Mouse (Mus musculus) CH12.LX (cell line): ENCODE results near the gene Fyb. TPM values are rescaled to one million over a fixed set of nuclear protein-coding genes. Genes with fewer than 3 reads are reported as not detected.

Experiments
- DNase-seq: peaks from one replicate; pipeline ENCODE4 v3.0.0-alpha.2; 2013; ENCODE audit errors: extremely low read depth
- H3K27ac ChIP-seq: 2 replicates; pipeline ENCODE4 v1.5.1; 2012; ENCODE audit warnings: low read depth, mild to moderate bottlenecking, control low read depth, moderate library complexity; ENCODE audit not compliant: insufficient read depth
- H3K27me3 ChIP-seq: replicated peaks from 2 replicates; pipeline ENCODE3; 2012; ENCODE audit warnings: inconsistent platforms
- H3K36me3 ChIP-seq, 2 experiments: replicated peaks in 1 of 2; 2 replicates each; pipeline versions ENCODE3 to v1.6.1; 2012; ENCODE audit warnings: inconsistent platforms in 1 of 2, low read length in 1 of 2, mild to moderate bottlenecking in 1 of 2, mixed read lengths in 1 of 2, moderate library complexity in 1 of 2; ENCODE audit not compliant: control insufficient read depth in 1 of 2, insufficient read depth in 1 of 2
- H3K4me1 ChIP-seq, 2 experiments: 2 replicates each; pipeline ENCODE4 v1.6.1; 2012; ENCODE audit warnings: inconsistent platforms in 1 of 2, moderate library complexity in 1 of 2; ENCODE audit not compliant: insufficient read depth in 2 of 2, control insufficient read depth in 1 of 2
- H3K4me2 ChIP-seq: 2 replicates; pipeline ENCODE4 v1.6.1; 2012; ENCODE audit warnings: low read depth, mild to moderate bottlenecking, control low read depth; ENCODE audit not compliant: poor library complexity, insufficient read depth, severe bottlenecking
- H3K4me3 ChIP-seq, 3 experiments: fragments of 150-350 bp in 1 of 3; sonication (generic) in 1 of 3; replicated peaks in 1 of 3; 2 replicates each; pipeline versions ENCODE3 to v1.5.1; 2011 to 2012; ENCODE audit warnings: low read depth in 2 of 3, low read length in 2 of 3, mild to moderate bottlenecking in 2 of 3, moderate library complexity in 2 of 3, control low read depth in 1 of 3, improper control_type of control experiment in 1 of 3, inconsistent platforms in 1 of 3, mixed read lengths in 1 of 3; ENCODE audit not compliant: poor library complexity in 1 of 3
- H3K79me2 ChIP-seq: replicated peaks from 2 replicates; pipeline ENCODE4 v1.6.1; 2012; ENCODE audit warnings: mild to moderate bottlenecking, moderate library complexity; ENCODE audit not compliant: control insufficient read depth, poor library complexity, insufficient read depth, severe bottlenecking; ENCODE audit errors: extremely low read depth
- H3K9ac ChIP-seq: 2 replicates; pipeline ENCODE4 v1.6.1; 2012; ENCODE audit warnings: low read depth, mild to moderate bottlenecking, control low read depth, moderate library complexity; ENCODE audit not compliant: insufficient read depth
- H3K9me3 ChIP-seq: replicated peaks from 2 replicates; pipeline ENCODE3; 2012; ENCODE audit warnings: low read length, inconsistent platforms, mixed read lengths
- BHLHE40 ChIP-seq: IDR thresholded peaks from 2 replicates; pipeline ENCODE4 v1.6.1; 2011; ENCODE audit warnings: mild to moderate bottlenecking, low read depth, low read length, improper control_type of control experiment
- CHD2 ChIP-seq: IDR thresholded peaks from 2 replicates; pipeline ENCODE4 v1.6.1; 2011; ENCODE audit warnings: low read length, improper control_type of control experiment
- CTCF ChIP-seq, 2 experiments: IDR thresholded peaks in 1 of 2; conservative IDR thresholded peaks in 1 of 2; 2 replicates each; pipeline ENCODE4 v1.5.1; 2011 to 2012; ENCODE audit warnings: low read depth in 2 of 2, low read length in 2 of 2, improper control_type of control experiment in 1 of 2, inconsistent platforms in 1 of 2, mild to moderate bottlenecking in 1 of 2, moderate library complexity in 1 of 2
- E2F4 ChIP-seq: IDR thresholded peaks from 2 replicates; pipeline ENCODE4 v1.6.1; 2011; ENCODE audit warnings: low read depth, low read length, improper control_type of control experiment; ENCODE audit not compliant: insufficient replicate concordance
- ELF1 ChIP-seq: IDR thresholded peaks from 2 replicates; pipeline ENCODE4 v1.6.1; 2014; ENCODE audit warnings: low read depth, mild to moderate bottlenecking, inconsistent platforms, low read length, improper control_type of control experiment
- EP300 ChIP-seq: IDR thresholded peaks from 2 replicates; pipeline ENCODE4 v1.6.1; 2011; ENCODE audit warnings: low read length, improper control_type of control experiment
- ETS1 ChIP-seq: conservative IDR thresholded peaks from 2 replicates; pipeline ENCODE4 v1.6.1; 2012; ENCODE audit warnings: low read depth, mild to moderate bottlenecking, inconsistent platforms, low read length, improper control_type of control experiment, moderate library complexity
- GABPA ChIP-seq: IDR thresholded peaks from 2 replicates; pipeline ENCODE4 v1.6.1; 2012; ENCODE audit warnings: low read depth, low read length, improper control_type of control experiment, inconsistent platforms; ENCODE audit not compliant: insufficient replicate concordance
- HCFC1 ChIP-seq: IDR thresholded peaks from 2 replicates; pipeline ENCODE4 v1.6.1; 2012; ENCODE audit warnings: low read depth, mild to moderate bottlenecking, inconsistent platforms, low read length, improper control_type of control experiment
- JUN ChIP-seq: IDR thresholded peaks from 2 replicates; pipeline ENCODE4 v1.6.1; 2011; ENCODE audit warnings: low read depth, mild to moderate bottlenecking, low read length, improper control_type of control experiment, moderate library complexity; ENCODE audit not compliant: insufficient read depth
- JUND ChIP-seq: conservative IDR thresholded peaks from 2 replicates; pipeline ENCODE4 v1.6.1; 2011; ENCODE audit warnings: low read depth, low read length, improper control_type of control experiment
- MAFK ChIP-seq: IDR thresholded peaks from 2 replicates; pipeline ENCODE4 v1.6.1; 2011; ENCODE audit warnings: low read length, improper control_type of control experiment; ENCODE audit not compliant: insufficient replicate concordance
- MAZ ChIP-seq: IDR thresholded peaks from 2 replicates; pipeline ENCODE4 v1.6.1; 2012; ENCODE audit warnings: low read depth, mild to moderate bottlenecking, inconsistent platforms, low read length, improper control_type of control experiment, moderate library complexity
- MXI1 ChIP-seq: IDR thresholded peaks from 2 replicates; pipeline ENCODE4 v1.6.1; 2011; ENCODE audit warnings: mild to moderate bottlenecking, low read depth, low read length, improper control_type of control experiment
- NELFE ChIP-seq: IDR thresholded peaks from 2 replicates; pipeline ENCODE4 v1.6.1; 2011; ENCODE audit warnings: low read depth, low read length, improper control_type of control experiment
- NRF1 ChIP-seq: IDR thresholded peaks from 2 replicates; pipeline ENCODE4 v1.6.1; 2014; ENCODE audit warnings: low read depth, mild to moderate bottlenecking, inconsistent platforms, low read length, improper control_type of control experiment, moderate library complexity
- POLR2A ChIP-seq: IDR thresholded peaks from 2 replicates; pipeline ENCODE4 v1.6.1; 2011; ENCODE audit warnings: low read depth, mild to moderate bottlenecking, improper control_type of control experiment, low read length
- POLR2AphosphoS2 ChIP-seq: IDR thresholded peaks from 2 replicates; pipeline ENCODE4 v1.6.1; 2011; ENCODE audit warnings: low read depth, low read length, improper control_type of control experiment
- RCOR1 ChIP-seq: conservative IDR thresholded peaks from 2 replicates; pipeline ENCODE4 v1.6.1; 2012; ENCODE audit warnings: low read depth, mild to moderate bottlenecking, inconsistent platforms, low read length, improper control_type of control experiment
- SMC3 ChIP-seq: IDR thresholded peaks from 2 replicates; pipeline ENCODE4 v1.6.1; 2011; ENCODE audit warnings: low read depth, low read length, improper control_type of control experiment
- TBP ChIP-seq: conservative IDR thresholded peaks from 2 replicates; pipeline ENCODE4 v1.6.1; 2011; ENCODE audit warnings: low read depth, low read length, improper control_type of control experiment
- TCF12 ChIP-seq: IDR thresholded peaks from 2 replicates; pipeline ENCODE4 v1.6.1; 2014; ENCODE audit warnings: low read depth, mild to moderate bottlenecking, inconsistent platforms, low read length, improper control_type of control experiment
- UBTF ChIP-seq: IDR thresholded peaks from 2 replicates; pipeline ENCODE4 v1.6.1; 2012; ENCODE audit warnings: low read depth, mild to moderate bottlenecking, inconsistent platforms, low read length, improper control_type of control experiment, moderate library complexity
- USF2 ChIP-seq: conservative IDR thresholded peaks from 2 replicates; pipeline ENCODE4 v1.6.1; 2011; ENCODE audit warnings: low read depth, low read length, improper control_type of control experiment
- ZC3H11A ChIP-seq: IDR thresholded peaks from 2 replicates; pipeline ENCODE4 v1.6.1; 2012; ENCODE audit warnings: low read depth, mild to moderate bottlenecking, inconsistent platforms, low read length, improper control_type of control experiment
- ZKSCAN1 ChIP-seq: IDR thresholded peaks from 2 replicates; pipeline ENCODE4 v1.6.1; 2012; ENCODE audit warnings: low read depth, inconsistent platforms, low read length, improper control_type of control experiment, borderline replicate concordance
- ZMIZ1 ChIP-seq: IDR thresholded peaks from 2 replicates; pipeline ENCODE4 v1.6.1; 2012; ENCODE audit warnings: low read depth, mild to moderate bottlenecking, inconsistent platforms, low read length, improper control_type of control experiment
- ZNF384 ChIP-seq: IDR thresholded peaks from 2 replicates; pipeline ENCODE4 v1.6.1; 2012; ENCODE audit warnings: low read depth, low read length, improper control_type of control experiment, inconsistent platforms
- dilution Hi-C: fragments of 300-500 bp; cut with MboI; formaldehyde crosslinking; loops from 2 replicates; pipeline ENCODE4 v1.14.3; 2020; ENCODE audit warnings: low sequenced_read_pairs; ENCODE audit not compliant: extremely low pct_unique_long_range_greater_than_20kb, extremely low pct_ligation_motif_present
- in situ Hi-C: fragments of 300-500 bp; cut with MboI; formaldehyde crosslinking; loops from 3 replicates; pipeline ENCODE4 v1.14.3; 2019; ENCODE audit warnings: low sequenced_read_pairs, low pct_ligation_motif_present, low pct_unique_long_range_greater_than_20kb, mixed read lengths
- polyA plus RNA-seq: library from polyadenylated mRNA; unstranded; fragments of >175 nt; gene quantifications from 2 replicates; pipeline ENCODE4 v1.2.1, GENCODE M21; 2012; ENCODE audit warnings: low read depth; ENCODE audit not compliant: insufficient read length
- total RNA-seq, 2 experiments: library from RNA; depleted of rRNA; stranded (reverse); fragments of 300-350 nt in 1 of 2; fragments of >200 nt in 1 of 2; gene quantifications; 2 replicates each; pipeline ENCODE4 v1.2.3; 2012 to 2014

Gene Fyb
- total and polyA plus RNA-seq, 3 experiments, result 17.6 to 60.1 (median 32.2) TPM

DNA sequence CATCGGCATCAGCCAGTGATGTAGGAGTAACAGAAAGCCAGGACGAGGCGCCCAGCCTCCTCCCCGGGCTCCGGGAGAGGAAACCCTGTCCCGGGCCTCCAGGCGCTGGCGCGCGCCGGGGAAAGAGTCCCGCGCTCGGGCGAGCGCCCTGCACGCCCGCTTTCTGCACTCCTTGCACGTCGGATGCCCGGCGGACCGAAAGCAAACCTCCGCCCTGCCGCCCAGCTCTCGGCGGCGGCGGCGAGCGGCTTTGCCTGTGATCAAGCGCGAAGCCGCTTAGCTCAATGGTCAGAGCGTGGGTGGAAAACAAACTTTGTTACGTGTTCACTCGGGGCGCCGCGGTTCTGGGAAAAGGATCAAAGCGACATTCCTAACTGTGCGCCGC lies 184.9 kb downstream of the Fyb start:
- in situ Hi-C loops, result no loop called here
- H3K36me3 ChIP-seq, result peaks cover 0 to 1% of the 10 kb centered on the region in 2 experiments
- peak overlapping the region; percentile 63 to 91 (median 84) for H3K4me3 ChIP-seq
- TF ChIP-seq ZMIZ1 (no peak), NELFE (0 out of 2 replicates have a peak, but pooled peaks have one; percentile 8), UBTF (peak; percentile 88), POLR2A (peak; percentile 37)
- peaks cover 2 to 37% of the 10 kb centered on the region in 2 experiments; a peak in 2 of 4 replicates for H3K4me1 ChIP-seq
- peak overlapping the region; percentile 18 for H3K4me2 ChIP-seq
- no peaks in the 10 kb centered on the region for H3K9me3 ChIP-seq
- peak; percentile 44 for DNase-seq
- H3K27ac ChIP-seq, result no peak overlapping the region
- dilution Hi-C loops, result no loop called here
- peaks cover 13% of the 10 kb centered on the region for H3K27me3 ChIP-seq
- peaks cover 24% of the 10 kb centered on the region for H3K79me2 ChIP-seq
- peak overlapping the region; percentile 93 for H3K9ac ChIP-seq

GRCm38 (mm10) chr15:6707936-6708525 lies 185.4 kb downstream of the Fyb start, which contains the start of gene Rictor:
Gene Rictor (plus strand): TSS chr15:6708379.
- Histone ChIP-seq H3K9me3 (no peaks in the 10 kb centered on the region), H3K4me3 (peak within 1 kb of the TSS; percentile 66 to 91 (median 84)), H3K79me2 (peaks cover 25% of the 10 kb centered on the region), H3K9ac (peak within 1 kb of the TSS; percentile 93), H3K27me3 (peaks cover 9% of the 10 kb centered on the region), H3K36me3 (peaks cover 0 to 1% of the 10 kb centered on the region in 2 experiments), H3K4me2 (peak within 1 kb of the TSS; percentile 57), H3K4me1 (peaks cover 2 to 37% of the 10 kb centered on the region in 2 experiments; a peak in 2 of 4 replicates), H3K27ac (peak within 1 kb of the TSS; percentile 18)
- dilution Hi-C loops (no loop called here), in situ Hi-C loops (no loop called here)
- DNase-seq, result peak; percentile 75
- TF ChIP-seq BHLHE40, result no peak
- no peak for TF ChIP-seq JUND
- peak; percentile 67 for TF ChIP-seq HCFC1
- TF ChIP-seq MXI1, result 0 out of 2 replicates have a peak, but pooled peaks have one; percentile 12
- 0 out of 2 replicates have a peak, but pooled peaks have one; percentile 45 for TF ChIP-seq ZMIZ1
- TF ChIP-seq RCOR1, result no peak
- TF ChIP-seq ZC3H11A, result no peak
- TF ChIP-seq POLR2A, result peak; percentile 75
- no peak for TF ChIP-seq ZNF384
- peak; percentile 57; the same call in 1 of the 2 replicates for TF ChIP-seq NRF1
- no peak for TF ChIP-seq CTCF (conservative IDR thresholded peaks at IDR 0.05 in 1 of 2, IDR thresholded peaks at IDR 0.05 in 1 of 2; ENCODE audit: low read depth in 2 of 2, low read length in 2 of 2)
- TF ChIP-seq CHD2, result peak; percentile 97
- no peak for TF ChIP-seq GABPA
- TF ChIP-seq MAFK, result no peak
- TF ChIP-seq NELFE, result peak; percentile 50; the same call in 1 of the 2 replicates
- peak; percentile 75 for TF ChIP-seq TCF12
- TF ChIP-seq MAZ, result no peak; the same call in 1 of the 2 replicates
- no peak for TF ChIP-seq EP300
- no peak for TF ChIP-seq USF2
- TF ChIP-seq JUN, result no peak
- TF ChIP-seq ELF1, result peak; percentile 61
- TF ChIP-seq TBP, result 0 out of 2 replicates have a peak, but pooled peaks have one; percentile 46
- no peak for TF ChIP-seq POLR2AphosphoS2
- TF ChIP-seq E2F4, result no peak
- TF ChIP-seq ETS1, result no peak
- no peak for TF ChIP-seq ZKSCAN1
- TF ChIP-seq UBTF, result 0 out of 2 replicates have a peak, but pooled peaks have one; percentile 18
- no peak for TF ChIP-seq SMC3
